Mouse (Mus musculus) spleen, adult 2 months (tissue): ENCODE measurements at regions not wholly inside any gene's neighbourhood (a gene's known extent, or its start where the extent isn't known, plus 50 kb on each side); places are given as distances from the start of the nearest gene placed in this dataset.

ENCODE experiments used
- CTCF ChIP-seq: fragments of 200-500 bp; IDR thresholded peaks from 2 replicates; pipeline ENCODE4 v1.5.1; 2011; ENCODE audit warnings: mild to moderate bottlenecking, inconsistent platforms; ENCODE audit not compliant: insufficient read depth, insufficient read length, insufficient replicate concordance; ENCODE audit errors: extremely low read depth
- POLR2A ChIP-seq: fragments of 200-500 bp; IDR thresholded peaks from 2 replicates; pipeline ENCODE4 v1.6.1; 2011; ENCODE audit warnings: low read depth, low read length, inconsistent platforms

- TF ChIP-seq CTCF = no peak
- TF ChIP-seq POLR2A = no peak
These were observed 156.4 kb upstream of the Zfand5 start for GRCm38 (mm10) chr19:21115693-21116092.
